In genomic region chr11:53483159-53483891, GRCm38 (mm10) we compare ENCODE assay signal across 12 mouse cellular contexts. TPM values are rescaled to one million over a fixed set of nuclear protein-coding genes. Genes with fewer than 3 reads are reported as not detected.
DNase-seq lines count a peak whose midpoint lies in the region; ATAC-seq and TF ChIP-seq lines count a peak whose summit lies in the region.
"Had no signal": no experiment of that assay in that cellular context is flagged by ENCODE, and none has a peak within 500 bp of the region (broad histone marks: within the 10 kb centered on the region; RNA-seq: fewer than 3 reads in every experiment).

No protein-coding gene starts in this region.

- H3K4me2 ChIP-seq in myocyte (ENCODE audit: low read depth) = peak overlapping the region; percentile 50
- no peak overlapping the region for H3K4me2 ChIP-seq in midbrain, embryonic 13.5 days (replicated peaks)

- H3K36me3 ChIP-seq in kidney, adult 2 months (ENCODE audit: control insufficient read depth, insufficient read depth, low read length) = no peaks in the 10 kb centered on the region
- no peaks in the 10 kb centered on the region for H3K36me3 ChIP-seq in myocyte (ENCODE audit: control insufficient read depth, insufficient read depth)
- no peaks in the 10 kb centered on the region for H3K36me3 ChIP-seq in midbrain, embryonic 13.5 days

- no peak for TF ChIP-seq CTCF in kidney, adult 2 months (conservative IDR thresholded peaks at IDR 0.05; ENCODE audit: insufficient read depth, insufficient read length, low read depth, low read length)
- TF ChIP-seq CTCF in bone marrow, adult 2 months (IDR thresholded peaks at IDR 0.05; ENCODE audit: control insufficient read depth, insufficient read depth, low read length) = no peak

- no peaks in the 10 kb centered on the region for H3K4me1 ChIP-seq in kidney, adult 2 months (ENCODE audit: control insufficient read depth, insufficient read depth, low read length)
- peaks cover 2% of the 10 kb centered on the region for H3K4me1 ChIP-seq in bone marrow, adult 2 months (ENCODE audit: control insufficient read depth, insufficient read depth, low read length)
- H3K4me1 ChIP-seq in midbrain, embryonic 13.5 days (replicated peaks) = peaks cover 29% of the 10 kb centered on the region

- peak; percentile 58 for DNase-seq in kidney, adult 2 months
- no peak for DNase-seq in kidney, postnatal 14 days
- no peak for DNase-seq in layer of hippocampus, postnatal 14 days (ENCODE audit: low spot score in 2 of 2)
- DNase-seq in right cerebral cortex, postnatal 25 days = no peak
- DNase-seq: gastrocnemius, postnatal 10 days; lung, adult 2 months had no signal

- 66% methylated on average over 9 of the region's 9 CpGs for WGBS in kidney, adult 2 months
- WGBS in bone marrow, adult 2 months = 60% methylated on average over 9 of the region's 9 CpGs
- 86% methylated on average over 9 of the region's 9 CpGs for WGBS in midbrain, embryonic 13.5 days

- no peak overlapping the region for H3K27ac ChIP-seq in kidney, adult 2 months (ENCODE audit: insufficient read depth, low read depth, low read length)
- peak overlapping the region; percentile 79 for H3K27ac ChIP-seq in bone marrow, adult 2 months (ENCODE audit: control insufficient read depth, insufficient read depth, low read depth, low read length, poor library complexity)
- H3K27ac ChIP-seq in midbrain, embryonic 13.5 days = no peak overlapping the region

- H3ac ChIP-seq in myocyte (ENCODE audit: control insufficient read depth, insufficient read length) = no peak overlapping the region

- ATAC-seq in erythroblast, adult 5-6 weeks (replicated peaks; ENCODE audit: low FRiP score, poor library complexity, severe bottlenecking) = peak; percentile 64
- no peak for ATAC-seq in midbrain, embryonic 13.5 days

- H3K9me3 ChIP-seq in midbrain, embryonic 13.5 days = no peaks in the 10 kb centered on the region

- H3K27me3 ChIP-seq in kidney, adult 2 months (replicated peaks; ENCODE audit: control insufficient read depth, insufficient read depth, low read length) = peaks cover 3% of the 10 kb centered on the region; the same call in 1 of the 2 replicates
- H3K27me3 ChIP-seq in myocyte (ENCODE audit: control insufficient read depth, insufficient read depth, insufficient read length) = no peaks in the 10 kb centered on the region
- H3K27me3 ChIP-seq in midbrain, embryonic 13.5 days = peaks cover 90% of the 10 kb centered on the region

- no peak for TF ChIP-seq POLR2A in kidney, adult 2 months (IDR thresholded peaks at IDR 0.05; ENCODE audit: low read depth, low read length)
- no peak for TF ChIP-seq POLR2A in bone marrow, adult 2 months (IDR thresholded peaks at IDR 0.05; ENCODE audit: borderline replicate concordance, control insufficient read depth, low read depth, low read length)
- TF ChIP-seq POLR2A in myocyte (IDR thresholded peaks at IDR 0.05; ENCODE audit: insufficient read length, low read depth) = no peak

- no peaks in the 10 kb centered on the region for H3K79me2 ChIP-seq in myocyte (ENCODE audit: control insufficient read depth, insufficient read depth)

- H3K4me3 ChIP-seq in kidney, adult 2 months (ENCODE audit: insufficient read depth, low read depth, low read length) = no peak overlapping the region
- no peak overlapping the region for H3K4me3 ChIP-seq in bone marrow, adult 2 months (replicated peaks; ENCODE audit: control insufficient read depth, low read depth, low read length)
- H3K4me3 ChIP-seq in myocyte = no peak overlapping the region
- H3K4me3 ChIP-seq in midbrain, embryonic 13.5 days (replicated peaks) = no peak overlapping the region

- H3K9ac ChIP-seq in midbrain, embryonic 13.5 days (replicated peaks) = no peak overlapping the region

TF ChIP-seq in myocyte, 11 proteins besides CTCF, POLR2A, EP300 and RAD21:
- TF ChIP-seq MYOG (IDR thresholded peaks at IDR 0.05; ENCODE audit: control insufficient read depth in 1 of 3, insufficient read depth in 1 of 3, insufficient read length in 2 of 3, low read depth in 2 of 3) (peak; percentile 22 to 92 (median 75)), CEBPB (IDR thresholded peaks at IDR 0.05; ENCODE audit: insufficient read depth, poor library complexity, severe bottlenecking) (no peak), MYOD1 (IDR thresholded peaks at IDR 0.05; ENCODE audit: control insufficient read depth in 1 of 3, insufficient read length in 2 of 3, low read depth in 2 of 3) (peak in 2 of 3 experiments; percentile 79 to 86), USF1 (IDR thresholded peaks at IDR 0.05; ENCODE audit: low read depth) (peak; percentile 35), REST (IDR thresholded peaks at IDR 0.05; ENCODE audit: insufficient read depth, insufficient read length) (no peak), MAX (IDR thresholded peaks at IDR 0.05; ENCODE audit: low read depth) (no peak), TCF12 (IDR thresholded peaks at IDR 0.05; ENCODE audit: insufficient read depth, poor library complexity, severe bottlenecking) (peak; percentile 66), TCF3 (IDR thresholded peaks at IDR 0.05; ENCODE audit: insufficient read length, low read depth) (peak; percentile 15), E2F4 (IDR thresholded peaks at IDR 0.05; ENCODE audit: insufficient read depth) (no peak), SRF (IDR thresholded peaks at IDR 0.05; ENCODE audit: control insufficient read depth, insufficient read length, low read depth) (no peak), POLR2AphosphoS2 (IDR thresholded peaks at IDR 0.05; ENCODE audit: insufficient read length, low read depth) (no peak)
TF ChIP-seq in myocyte: peak in this region for 5.

RNA-seq across cellular contexts. Expression of gene Sowaha, which starts 3.3 kb away (rescaled TPM):
- 0.84 and 1.8 TPM in 2 replicates for polyA plus RNA-seq in kidney, adult 2 months (2012; rRNA removed)
- 8.2 and 13.3 TPM in 2 replicates for polyA plus RNA-seq in bone marrow, adult 2 months (2011; ENCODE audit: insufficient read depth, insufficient read length, low replicate concordance, missing spikeins)
- 178 and 210 TPM in 2 replicates for total RNA-seq in erythroblast, adult 5-6 weeks (2015; ENCODE audit: low replicate concordance)
- 298 and 357 TPM in 2 replicates for total RNA-seq in erythroblast, adult 5-6 weeks (2017; ENCODE audit: low replicate concordance)
- polyA plus RNA-seq in myocyte (2012; fragmentation: generic; extraction: Trizol) = not detected
- total RNA-seq in layer of hippocampus, postnatal 14 days (2021) = 100 to 1,000 TPM; 106 to 108 TPM
- polyA plus RNA-seq in midbrain, embryonic 13.5 days (2015; fragmentation: Nextera tagmentation; extraction: Ambion mirVana) = 0.31 and 0.42 TPM in 2 replicates
- total RNA-seq: hematopoietic stem cell, adult 5-6 weeks had no signal

RNA-seq across cellular contexts. Expression of gene Gm9945, which starts 3.4 kb away (rescaled TPM):
- not detected in 2 replicates for polyA plus RNA-seq in kidney, adult 2 months (2012; rRNA removed)
- not detected in 2 replicates for polyA plus RNA-seq in bone marrow, adult 2 months (2011; ENCODE audit: insufficient read depth, insufficient read length, low replicate concordance, missing spikeins)
- total RNA-seq in erythroblast, adult 5-6 weeks (2015; ENCODE audit: low replicate concordance) = 2.3 and 2.5 TPM in 2 replicates
- 5.2 and 6.7 TPM in 2 replicates for total RNA-seq in erythroblast, adult 5-6 weeks (2017; ENCODE audit: low replicate concordance)
- not detected for polyA plus RNA-seq in myocyte (2012; fragmentation: generic; extraction: Trizol)
- total RNA-seq in layer of hippocampus, postnatal 14 days (2021) = 1 to 10 TPM; 2.4 to 2.5 TPM
- not detected in 2 replicates for polyA plus RNA-seq in midbrain, embryonic 13.5 days (2015; fragmentation: Nextera tagmentation; extraction: Ambion mirVana)
- total RNA-seq: gastrocnemius, postnatal 10 days; hematopoietic stem cell, adult 5-6 weeks had no signal
- polyA plus RNA-seq: lung, adult 2 months had no signal

RNA-seq across cellular contexts. Expression of gene Gm9837, which starts 13.0 kb away (rescaled TPM):
- polyA plus RNA-seq in kidney, adult 2 months (2012; rRNA removed) = not detected in 2 replicates
- polyA plus RNA-seq in bone marrow, adult 2 months (2011; ENCODE audit: insufficient read depth, insufficient read length, low replicate concordance, missing spikeins) = not detected in 2 replicates
- total RNA-seq in erythroblast, adult 5-6 weeks (2015; ENCODE audit: low replicate concordance) = not detected in 2 replicates
- total RNA-seq in erythroblast, adult 5-6 weeks (2017; ENCODE audit: low replicate concordance) = not detected in 2 replicates
- not detected for polyA plus RNA-seq in myocyte (2012; fragmentation: generic; extraction: Trizol)
- not detected for total RNA-seq in layer of hippocampus, postnatal 14 days (2021)
- polyA plus RNA-seq in midbrain, embryonic 13.5 days (2015; fragmentation: Nextera tagmentation; extraction: Ambion mirVana) = not detected in 2 replicates
- total RNA-seq: gastrocnemius, postnatal 10 days; hematopoietic stem cell, adult 5-6 weeks had no signal
- polyA plus RNA-seq: lung, adult 2 months; neural tube, embryonic 14.5 days had no signal

RNA-seq across cellular contexts. Expression of gene Shroom1, which starts 26.3 kb away (rescaled TPM):
- polyA plus RNA-seq in kidney, adult 2 months (2012; rRNA removed) = 0.88 and 1.2 TPM in 2 replicates
- polyA plus RNA-seq in bone marrow, adult 2 months (2011; ENCODE audit: insufficient read depth, insufficient read length, low replicate concordance, missing spikeins) = 0.70 TPM in 1 of 2 replicates, not detected in the other
- total RNA-seq in erythroblast, adult 5-6 weeks (2015; ENCODE audit: low replicate concordance) = not detected in 2 replicates
- total RNA-seq in erythroblast, adult 5-6 weeks (2017; ENCODE audit: low replicate concordance) = not detected in 2 replicates
- polyA plus RNA-seq in myocyte (2012; fragmentation: generic; extraction: Trizol) = 0.88 TPM
- 1 to 10 TPM; 4.0 to 4.5 TPM for total RNA-seq in layer of hippocampus, postnatal 14 days (2021)
- 1.8 and 2.2 TPM in 2 replicates for polyA plus RNA-seq in midbrain, embryonic 13.5 days (2015; fragmentation: Nextera tagmentation; extraction: Ambion mirVana)
- total RNA-seq: hematopoietic stem cell, adult 5-6 weeks had no signal

RNA-seq across cellular contexts. Expression of gene Gm10447, which starts 26.4 kb away (rescaled TPM):
- polyA plus RNA-seq in kidney, adult 2 months (2012; rRNA removed) = 0.05 and 0.10 TPM in 2 replicates
- polyA plus RNA-seq in bone marrow, adult 2 months (2011; ENCODE audit: insufficient read depth, insufficient read length, low replicate concordance, missing spikeins) = 0.41 TPM in 1 of 2 replicates, not detected in the other
- not detected in 2 replicates for total RNA-seq in erythroblast, adult 5-6 weeks (2015; ENCODE audit: low replicate concordance)
- total RNA-seq in erythroblast, adult 5-6 weeks (2017; ENCODE audit: low replicate concordance) = not detected in 2 replicates
- polyA plus RNA-seq in myocyte (2012; fragmentation: generic; extraction: Trizol) = 0.02 TPM
- under 1 TPM in 1 of 2 experiments, not detected in 1; 0.26 TPM for total RNA-seq in layer of hippocampus, postnatal 14 days (2021)
- polyA plus RNA-seq in midbrain, embryonic 13.5 days (2015; fragmentation: Nextera tagmentation; extraction: Ambion mirVana) = not detected in 2 replicates
- total RNA-seq: gastrocnemius, postnatal 10 days; hematopoietic stem cell, adult 5-6 weeks had no signal
- polyA plus RNA-seq: neural tube, embryonic 14.5 days had no signal
